Mouse (Mus musculus) inflammation-experienced regulatory T-cells, adult 16 weeks (primary cell): ENCODE data around the gene Lrrc40. TPM values are rescaled to one million over a fixed set of nuclear protein-coding genes. Genes with fewer than 3 reads are reported as not detected.

Experiments
- polyA plus RNA-seq: library from polyadenylated mRNA; unstranded; fragments of 100-300 nt; shearing (Covaris generic); gene quantifications from one replicate; pipeline ENCODE4 v1.2.1, GENCODE M21; 2017

Lrrc40 gene
- 31.3 TPM for polyA plus RNA-seq

GRCm38 (mm10) chr3:158036329-158036988 lies at the start of gene Lrrc40, which contains the start of gene Srsf11:
Gene Lrrc40, plus strand, starts transcription at chr3:158036662.
Gene Srsf11, minus strand, starts transcription at chr3:158036639.

Other genes with a start within 250 kb of the Lrrc40 start
- gene Cth, start 111.6 kb upstream of the Lrrc40 start, polyA plus RNA-seq, result not detected
- 19.2 TPM for gene Ankrd13c, start 89.4 kb upstream of the Lrrc40 start, polyA plus RNA-seq
- gene Srsf11, start within 50 bp of the Lrrc40 start, polyA plus RNA-seq, result 299 TPM